Mouse (Mus musculus) spleen, adult 18-20 months (tissue): ENCODE measurements around the gene Abtb1.

Experiments
- DNase-seq, 2 experiments: peaks; one replicate each; pipeline ENCODE4 v3.0.0; 2022; ENCODE audit warnings: mixed read lengths in 2 of 2

Abtb1 gene

GRCm38 (mm10) chr6:88800735-88801134, 41.0 kb downstream of the Abtb1 start:
- no peak for DNase-seq

DNA sequence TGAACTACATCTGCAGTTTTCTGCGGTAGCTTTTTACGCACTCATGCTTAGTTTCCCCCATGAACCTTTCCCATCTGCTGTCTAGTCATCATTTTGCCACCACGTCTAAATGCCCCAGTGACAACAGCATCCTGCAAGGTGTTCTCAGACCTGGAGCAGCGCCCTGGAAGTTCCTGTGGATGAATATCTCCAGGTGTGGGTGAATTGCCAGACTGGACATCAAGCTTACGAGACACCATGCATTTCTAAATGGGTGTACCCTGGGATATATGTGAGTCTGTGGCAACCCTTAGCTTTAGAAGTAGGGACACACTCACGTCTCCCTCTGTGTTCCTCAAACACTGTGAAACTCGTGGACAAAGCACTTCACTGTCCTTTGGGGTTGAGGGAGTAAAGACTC, 41.6 kb downstream of the Abtb1 start:
- DNase-seq = no peak

- no peak for DNase-seq
Measured at GRCm38 (mm10) chr6:88794561-88794971, 47.2 kb downstream of the Abtb1 start.

DNA sequence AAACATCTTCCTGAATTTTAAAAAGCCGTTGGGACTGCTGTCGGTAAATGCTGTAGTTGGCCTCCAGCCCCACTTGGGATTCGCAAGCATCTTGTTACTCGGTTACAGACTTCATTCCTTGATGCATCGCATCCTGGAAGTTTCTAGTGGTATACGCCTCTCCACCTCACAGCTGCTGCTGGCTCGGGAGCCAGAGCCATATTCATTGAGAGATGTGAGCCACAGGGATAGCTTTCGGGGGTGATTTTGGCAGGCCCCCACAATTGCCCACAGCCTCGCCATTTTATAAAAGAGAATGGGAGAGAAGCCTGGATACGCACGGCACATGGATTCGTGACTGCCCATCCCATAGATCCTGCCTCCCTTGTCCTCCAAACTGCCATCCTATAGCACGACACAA, 47.9 kb downstream of the Abtb1 start:
- no peak for DNase-seq

- DNase-seq = no peak
Measured at GRCm38 (mm10) chr6:88793243-88793642, 48.5 kb downstream of the Abtb1 start.

DNA sequence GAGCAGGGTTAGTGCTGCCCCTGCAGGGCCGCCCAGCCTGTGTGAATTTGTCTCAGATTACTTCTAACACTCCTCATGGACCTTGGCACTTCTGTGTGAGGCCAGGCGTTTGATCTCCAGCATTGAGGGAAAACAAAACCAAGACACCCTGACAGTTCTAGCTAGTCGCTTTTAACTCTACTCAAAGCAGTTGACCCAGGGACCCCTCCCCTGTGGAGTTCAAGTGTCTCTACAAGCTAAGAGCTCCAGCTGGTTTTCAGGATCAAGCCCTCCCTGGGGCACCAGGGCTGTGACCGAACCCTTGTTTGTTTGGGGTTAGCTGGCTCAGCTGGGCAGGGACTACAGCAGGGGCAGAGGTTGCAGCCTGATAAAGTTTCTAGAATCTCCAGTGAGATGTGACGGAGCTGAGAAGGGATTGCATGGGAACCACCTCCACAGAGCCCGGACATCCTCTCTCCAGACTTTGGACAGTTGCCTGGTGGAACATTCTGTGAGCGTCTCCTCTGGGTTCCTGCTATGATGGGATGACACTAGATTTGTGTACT, 49.6 kb downstream of the Abtb1 start:
- DNase-seq = no peak

GRCm38 (mm10) chr6:88791299-88791698, 50.5 kb downstream of the Abtb1 start:
- no peak for DNase-seq

DNA sequence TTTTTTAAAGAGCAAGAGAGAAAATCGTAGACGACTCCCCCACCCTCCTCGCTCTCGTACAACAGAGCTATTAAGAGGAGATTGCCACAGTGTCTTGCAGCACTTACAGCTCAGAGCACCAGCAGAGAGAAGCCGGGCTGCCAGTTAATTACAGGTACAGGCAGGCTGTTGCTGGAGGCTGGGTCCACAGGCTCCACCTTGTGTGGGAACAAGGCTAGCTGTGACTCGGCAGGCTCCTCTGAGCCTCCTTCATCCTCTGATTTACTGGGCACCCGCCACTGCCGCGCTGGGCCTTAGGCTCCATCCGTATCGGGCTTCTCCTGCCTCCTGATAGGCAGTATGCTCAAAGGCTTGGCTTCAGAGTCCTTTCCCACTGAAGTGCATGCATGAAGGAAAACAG, 53.6 kb downstream of the Abtb1 start:
- no peak for DNase-seq

DNA sequence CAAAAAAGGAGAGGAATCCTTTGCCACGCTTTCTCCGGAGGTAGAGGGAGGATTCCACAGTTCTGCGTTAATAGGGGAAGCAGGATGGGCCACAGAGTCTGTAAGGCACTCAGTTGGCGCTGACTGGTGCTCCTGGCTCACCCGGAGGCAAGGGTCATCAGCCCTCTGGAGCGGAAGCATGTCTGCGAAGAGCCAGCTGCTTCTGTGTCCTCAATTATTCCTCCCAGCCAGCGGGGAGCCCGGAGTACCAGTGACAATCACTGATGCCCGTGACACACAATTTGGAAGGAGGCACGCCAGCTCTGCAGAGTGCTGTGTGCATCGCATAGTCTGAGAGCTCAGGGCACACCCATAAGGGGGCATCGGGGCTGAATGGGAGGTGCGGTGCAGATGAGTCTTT, 54.3 kb downstream of the Abtb1 start:
- no peak for DNase-seq

GRCm38 (mm10) chr6:88786732-88787445, 54.9 kb downstream of the Abtb1 start:
- DNase-seq = no peak
